Mouse (Mus musculus): Measurements from ENCODE around the gene Hif3a.

DNA sequence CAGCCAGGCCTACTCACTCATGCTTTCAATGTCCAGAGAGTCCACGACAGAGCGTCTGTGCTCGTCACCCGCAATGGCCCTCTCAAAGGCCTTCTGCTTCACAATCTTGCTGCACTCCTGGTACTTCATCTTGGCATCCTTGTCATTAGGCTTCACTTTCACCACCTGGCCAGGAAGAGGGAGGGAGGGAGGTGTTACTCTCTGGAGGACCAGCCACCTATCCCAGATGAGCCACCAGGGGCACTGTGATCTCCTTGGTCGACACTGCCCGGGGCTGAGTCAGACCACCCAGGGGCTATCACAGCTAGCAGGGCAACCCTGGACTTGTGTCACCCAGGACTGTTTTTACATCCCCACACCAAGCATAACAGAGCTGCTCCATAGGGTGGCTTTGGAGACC, 46.8 kb downstream of the Hif3a start:
- TF ChIP-seq POLR2A (IDR thresholded peaks at IDR 0.05; ENCODE audit: control insufficient read depth, extremely low read depth, insufficient read depth, low read length, poor library complexity) (no peak), CTCF (IDR thresholded peaks at IDR 0.05; ENCODE audit: borderline replicate concordance, control insufficient read depth, extremely low read depth, insufficient read depth, low read length, poor library complexity) (no peak)
